Mouse (Mus musculus) right cerebral cortex, postnatal 36 days (tissue): ENCODE results near the gene Olfr1048.
"Not testable (repeated sequence)": the region's sequence is repeated elsewhere in the genome, so short reads cannot be mapped to it uniquely, and the experiment has no call there.

Source experiments
- DNase-seq, 2 experiments: peaks; one replicate each; pipeline ENCODE4 v3.0.0; 2022; ENCODE audit warnings: low spot score in 2 of 2, mixed read lengths in 1 of 2

Olfr1048 gene

DNA sequence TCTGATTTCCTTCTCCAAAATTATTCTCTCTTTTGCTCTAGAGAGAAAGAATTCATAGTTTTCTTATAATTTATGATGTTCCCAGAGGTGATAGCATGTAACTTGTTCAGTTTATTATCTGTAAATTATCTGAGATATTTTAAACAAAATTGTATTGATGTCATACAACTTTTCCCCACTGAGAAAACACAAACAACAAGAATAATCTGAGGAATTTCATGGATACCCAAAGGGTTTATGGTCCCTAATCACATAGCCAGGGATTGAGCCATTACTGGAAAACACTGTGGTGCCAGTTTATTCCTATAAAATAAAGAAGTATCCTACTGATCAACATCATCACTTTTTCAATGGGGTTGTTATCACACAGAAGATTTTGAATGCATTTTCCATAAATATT is at the start of gene Olfr1048:
Olfr1048 (minus strand) TSS at position 101 of the 400 bp plus-strand sequence.
- DNase-seq, result no peak

DNA sequence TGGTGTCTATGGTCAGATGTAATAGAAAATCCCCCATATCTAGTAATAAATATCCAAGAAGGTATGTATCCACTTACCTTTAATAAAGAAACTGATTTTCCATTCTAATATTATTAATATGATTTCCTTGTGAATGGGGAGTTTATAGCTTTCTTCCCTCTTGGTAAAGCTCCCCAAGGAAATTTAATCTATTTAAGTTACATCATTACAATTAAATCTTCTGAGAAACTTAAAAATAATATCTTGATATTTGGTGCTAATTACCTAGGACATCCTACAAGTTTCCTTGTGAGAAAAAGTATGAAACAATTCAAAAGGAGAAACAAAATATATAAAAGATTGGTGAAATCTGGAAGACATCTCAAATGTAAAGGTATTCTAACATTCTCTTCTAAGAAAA is 38.9 kb upstream of the Olfr1048 start, which contains the start of gene Olfr1051:
Olfr1051 (minus strand) TSS at position 101 of the 400 bp plus-strand sequence.
- not testable (repeated sequence) for DNase-seq

DNA sequence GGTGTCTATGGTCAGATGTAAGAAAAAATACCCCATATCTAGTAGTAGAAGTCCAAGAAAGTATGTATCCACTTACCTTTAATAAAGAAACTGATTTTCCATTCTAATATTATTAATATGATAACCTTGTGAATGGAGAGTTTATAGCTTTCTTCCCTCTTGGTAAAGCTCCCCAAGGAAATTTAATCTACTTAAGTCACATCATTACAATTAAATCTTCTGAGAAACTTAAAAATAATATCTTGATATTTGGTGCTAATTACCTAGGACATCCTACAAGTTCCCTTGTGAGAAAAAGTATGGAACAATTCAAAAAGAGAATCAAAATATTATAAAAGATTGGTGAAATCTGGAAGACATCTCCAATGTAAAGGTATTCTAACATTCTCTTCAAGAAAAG is 18.1 kb upstream of the Olfr1048 start, which contains the start of gene Olfr1049:
Olfr1049 (minus strand) TSS at position 101 of the 400 bp plus-strand sequence.
- not testable (repeated sequence) for DNase-seq

DNA sequence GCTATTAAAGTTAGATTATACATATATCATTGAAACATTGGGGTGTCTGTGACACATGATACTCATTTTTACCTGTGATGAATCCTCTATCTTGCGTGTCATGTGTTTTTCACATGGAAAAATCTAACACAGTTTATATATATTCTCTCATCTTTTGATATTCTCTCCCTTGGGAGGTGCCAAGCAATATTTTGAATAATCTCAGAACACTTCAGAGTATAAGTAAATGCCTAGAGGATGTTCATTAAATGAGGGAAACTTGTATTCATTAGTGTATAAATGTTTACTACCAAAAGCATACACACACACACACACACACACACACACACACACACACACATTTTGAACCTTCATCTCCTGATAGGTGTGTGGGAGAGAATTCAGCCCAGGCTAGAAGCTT is 8.8 kb downstream of the Olfr1048 start, which contains the start of gene Olfr1047:
Olfr1047 (minus strand) TSS at position 101 of the 400 bp plus-strand sequence.
- DNase-seq, result no peak

DNA sequence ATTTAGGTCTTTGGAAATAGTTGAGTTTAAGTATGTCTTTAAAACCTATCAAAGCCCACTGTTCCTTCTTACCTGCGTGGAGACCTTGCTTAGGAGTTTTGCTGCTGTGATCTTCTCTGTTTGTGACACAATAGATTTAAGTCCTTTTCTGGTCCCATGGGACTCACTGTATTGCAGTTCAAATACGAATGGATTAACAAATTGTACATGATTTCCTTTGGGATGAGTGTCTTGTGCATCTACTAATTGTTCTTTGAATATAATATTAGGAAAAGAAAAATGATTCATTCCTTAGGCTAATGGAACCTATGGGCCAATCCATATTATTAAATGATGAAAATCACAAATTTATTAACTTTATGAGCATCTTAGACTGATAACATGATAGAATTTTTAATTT is 20.9 kb downstream of the Olfr1048 start, which contains the start of gene Olfr1046:
Olfr1046 (minus strand) TSS at position 101 of the 400 bp plus-strand sequence.
- no peak for DNase-seq

DNA sequence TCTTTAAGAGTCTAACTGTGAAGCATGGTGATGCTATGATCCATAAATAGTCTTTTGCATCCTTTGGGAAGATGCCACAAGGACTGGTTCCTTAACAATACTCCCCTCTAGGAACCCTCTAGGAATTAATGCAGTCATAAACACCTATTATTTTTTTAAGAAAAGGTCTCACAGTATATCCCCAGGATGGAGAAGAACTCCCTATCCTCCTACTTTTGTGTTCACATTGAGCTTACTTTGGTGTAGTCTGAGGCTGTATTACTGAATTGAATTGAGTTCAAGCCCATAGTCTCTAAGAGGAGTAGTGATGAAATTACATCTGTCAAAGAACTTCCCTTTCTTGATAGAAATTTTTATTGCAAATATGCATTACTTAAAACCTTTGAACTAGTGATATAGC is 37.2 kb downstream of the Olfr1048 start, which contains the start of gene Olfr1045:
Olfr1045 (minus strand) TSS at position 101 of the 400 bp plus-strand sequence.
- no peak for DNase-seq

DNA sequence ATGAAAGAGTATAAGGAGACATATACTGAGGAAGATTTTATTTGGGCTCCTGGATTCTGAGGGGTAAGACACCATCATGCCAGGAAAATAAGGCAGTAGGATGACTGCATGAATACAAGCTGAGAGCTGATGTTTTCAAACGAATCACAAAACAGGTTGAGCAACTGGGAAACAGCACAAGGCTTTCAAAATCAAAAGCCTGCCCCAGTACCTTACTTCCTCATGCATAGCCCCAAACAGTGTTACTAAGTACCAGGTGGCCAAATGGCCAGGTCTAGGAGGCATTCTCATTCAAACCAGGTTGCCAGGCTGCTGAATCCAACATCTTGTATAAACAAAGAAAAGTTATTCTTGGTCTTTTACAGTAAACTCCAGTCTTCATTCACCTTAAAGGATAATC is 44.2 kb downstream of the Olfr1048 start:
- no peak for DNase-seq

DNA sequence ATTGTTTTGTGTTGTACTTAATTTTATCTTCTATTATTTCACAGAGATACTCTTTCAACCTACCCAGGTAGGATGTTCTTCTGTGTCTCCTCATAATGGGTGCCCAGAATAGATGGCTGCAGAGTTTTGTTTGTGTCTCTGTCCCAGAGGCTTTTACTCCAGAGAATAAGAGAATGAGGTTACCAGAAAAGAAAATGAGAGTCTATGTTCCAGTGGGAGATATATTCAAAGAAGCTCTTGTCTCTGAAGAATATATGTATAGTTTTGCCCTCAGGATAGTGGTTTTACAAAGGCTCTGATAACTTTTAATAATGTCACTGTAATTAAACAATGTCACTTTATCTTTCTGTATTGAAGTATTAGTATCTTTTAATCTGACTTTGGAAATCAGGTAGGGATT is 54.5 kb downstream of the Olfr1048 start, which contains the start of gene Olfr52:
Olfr52 (minus strand) TSS at position 101 of the 400 bp plus-strand sequence.
- no peak for DNase-seq
